Mouse (Mus musculus) spleen, adult 18-20 months (tissue): ENCODE results near the gene Stk4.
"Not testable (repeated sequence)": the region's sequence is repeated elsewhere in the genome, so short reads cannot be mapped to it uniquely, and the experiment has no call there.

Source experiments
- DNase-seq, 2 experiments: peaks; one replicate each; pipeline ENCODE4 v3.0.0; 2022; ENCODE audit warnings: mixed read lengths in 2 of 2

The Stk4 gene

GRCm38 (mm10) chr2:164070142-164070764, at the start of gene Stk4:
Gene Stk4, plus strand, starts transcription at chr2:164070322.
- no peak for DNase-seq

GRCm38 (mm10) chr2:164022104-164022503, 48.0 kb upstream of the Stk4 start:
- DNase-seq = no peak

- DNase-seq = no peak
Observed at GRCm38 (mm10) chr2:164025150-164025549, 45.0 kb upstream of the Stk4 start, which contains the start of gene Pabpc1l. Gene Pabpc1l, plus strand, starts transcription at chr2:164025450.

- no peak for DNase-seq
Observed at GRCm38 (mm10) chr2:164031147-164031546, 39.0 kb upstream of the Stk4 start.

- DNase-seq = no peak
Observed at GRCm38 (mm10) chr2:164032973-164033372, 37.1 kb upstream of the Stk4 start.

GRCm38 (mm10) chr2:164036520-164037019, 33.6 kb upstream of the Stk4 start:
- no peak for DNase-seq

GRCm38 (mm10) chr2:164038407-164039028, 31.6 kb upstream of the Stk4 start:
- DNase-seq = no peak

- no peak for DNase-seq
Observed at GRCm38 (mm10) chr2:164040949-164041348, 29.2 kb upstream of the Stk4 start.

- no peak for DNase-seq
Observed at GRCm38 (mm10) chr2:164041523-164041922, 28.6 kb upstream of the Stk4 start.

- peak; percentile 28 to 43 for DNase-seq
Observed at GRCm38 (mm10) chr2:164047197-164047690, 22.9 kb upstream of the Stk4 start.

- no peak for DNase-seq
Observed at GRCm38 (mm10) chr2:164053767-164054166, 16.4 kb upstream of the Stk4 start.

GRCm38 (mm10) chr2:164054671-164055070, 15.5 kb upstream of the Stk4 start:
- no peak for DNase-seq

- no peak for DNase-seq
Observed at GRCm38 (mm10) chr2:164059634-164060235, 10.4 kb upstream of the Stk4 start.

- DNase-seq = peak; percentile 96 to 98
Observed at GRCm38 (mm10) chr2:164070765-164071436, 779 bp downstream of the Stk4 start, which contains the start of gene Tomm34. Gene Tomm34, minus strand, starts transcription at chr2:164071169.

- not testable (repeated sequence) for DNase-seq
Observed at GRCm38 (mm10) chr2:164071437-164071820, 1.3 kb downstream of the Stk4 start.

GRCm38 (mm10) chr2:164072109-164072508, 2.0 kb downstream of the Stk4 start:
- no peak for DNase-seq

GRCm38 (mm10) chr2:164073120-164073519, 3.0 kb downstream of the Stk4 start:
- DNase-seq = no peak

GRCm38 (mm10) chr2:164073918-164074578, 3.9 kb downstream of the Stk4 start:
- peak; percentile 99 for DNase-seq

GRCm38 (mm10) chr2:164075088-164075487, 5.0 kb downstream of the Stk4 start:
- DNase-seq = peak; percentile 52 to 55

- DNase-seq = no peak
Observed at GRCm38 (mm10) chr2:164076874-164077425, 6.8 kb downstream of the Stk4 start.

GRCm38 (mm10) chr2:164077875-164078274, 7.8 kb downstream of the Stk4 start:
- DNase-seq = no peak

- DNase-seq = peak; percentile 40 to 44
Observed at GRCm38 (mm10) chr2:164079488-164079887, 9.4 kb downstream of the Stk4 start.
